Mouse (Mus musculus) MEL (cell line): ENCODE measurements around the gene Fbrsl1.

Experiments used
- CHD2 ChIP-seq: IDR thresholded peaks from 2 replicates; pipeline ENCODE4 v1.6.1; 2011; ENCODE audit warnings: low read length, improper control_type of control experiment
- CTCF ChIP-seq, 3 experiments: IDR thresholded peaks in 2 of 3; conservative IDR thresholded peaks in 1 of 3; 2 replicates each; pipeline ENCODE4 v1.5.1; 2011 to 2012; ENCODE audit warnings: low read length in 3 of 3, low read depth in 2 of 3, mild to moderate bottlenecking in 2 of 3, improper control_type of control experiment in 1 of 3, inconsistent platforms in 1 of 3, mixed read lengths in 1 of 3, moderate library complexity in 1 of 3; ENCODE audit not compliant: control insufficient read depth in 1 of 3, insufficient read depth in 1 of 3, poor library complexity in 1 of 3, severe bottlenecking in 1 of 3
- E2F4 ChIP-seq: IDR thresholded peaks from 2 replicates; pipeline ENCODE4 v1.6.1; 2011; ENCODE audit warnings: low read depth, low read length, improper control_type of control experiment, borderline replicate concordance
- ELF1 ChIP-seq: IDR thresholded peaks from 2 replicates; pipeline ENCODE4 v1.6.1; 2014; ENCODE audit warnings: low read depth, mild to moderate bottlenecking, inconsistent platforms, low read length, improper control_type of control experiment, moderate library complexity
- ETS1 ChIP-seq: IDR thresholded peaks from 2 replicates; pipeline ENCODE4 v1.6.1; 2012; ENCODE audit warnings: low read depth, mild to moderate bottlenecking, inconsistent platforms, low read length, improper control_type of control experiment, moderate library complexity
- MAX ChIP-seq: IDR thresholded peaks from 2 replicates; pipeline ENCODE4 v1.6.1; 2011; ENCODE audit warnings: low read length, improper control_type of control experiment
- MEF2A ChIP-seq: IDR thresholded peaks from 2 replicates; pipeline ENCODE4 v1.6.1; 2014; ENCODE audit warnings: low read depth, mild to moderate bottlenecking, inconsistent platforms, low read length, improper control_type of control experiment; ENCODE audit not compliant: poor library complexity, insufficient replicate concordance, severe bottlenecking; ENCODE audit errors: extremely low read depth
- POLR2A ChIP-seq, 2 experiments: IDR thresholded peaks; 2 replicates each; pipeline ENCODE4 v1.6.1; 2011 to 2012; ENCODE audit warnings: low read length in 2 of 2, mild to moderate bottlenecking in 2 of 2, control low read depth in 1 of 2, improper control_type of control experiment in 1 of 2, low read depth in 1 of 2, moderate library complexity in 1 of 2; ENCODE audit not compliant: control insufficient read depth in 1 of 2, insufficient read depth in 1 of 2, poor library complexity in 1 of 2
- POLR2AphosphoS2 ChIP-seq: IDR thresholded peaks from 2 replicates; pipeline ENCODE4 v1.6.1; 2011; ENCODE audit warnings: low read length, improper control_type of control experiment
- RAD21 ChIP-seq: IDR thresholded peaks from 2 replicates; pipeline ENCODE4 v1.6.1; 2011; ENCODE audit warnings: mild to moderate bottlenecking, low read depth, low read length, improper control_type of control experiment
- ZC3H11A ChIP-seq: IDR thresholded peaks from 2 replicates; pipeline ENCODE4 v1.6.1; 2012; ENCODE audit warnings: low read depth, mild to moderate bottlenecking, inconsistent platforms, low read length, improper control_type of control experiment

- TF ChIP-seq ELF1 (no peak), RAD21 (no peak), ZC3H11A (no peak), POLR2A (IDR thresholded peaks at IDR 0.05; ENCODE audit: control insufficient read depth in 1 of 2, insufficient read depth in 1 of 2, low read depth in 1 of 2, low read length in 2 of 2, poor library complexity in 1 of 2) (no peak), CHD2 (no peak), E2F4 (no peak), MAX (no peak), CTCF (IDR thresholded peaks at IDR 0.05 in 2 of 3, conservative IDR thresholded peaks at IDR 0.05 in 1 of 3; ENCODE audit: control insufficient read depth in 1 of 3, insufficient read depth in 1 of 3, low read depth in 2 of 3, low read length in 3 of 3, poor library complexity in 1 of 3, severe bottlenecking in 1 of 3) (no peak), POLR2AphosphoS2 (no peak), ETS1 (no peak), MEF2A (no peak)
These were observed 109.5 kb downstream of the Fbrsl1 start for GRCm38 (mm10) chr5:110338792-110339191.
